10 mouse cellular contexts compared by ENCODE assay signal in genomic region chr11:80784294-80784743, GRCm38 (mm10). TPM values are rescaled to one million over a fixed set of nuclear protein-coding genes. Genes with fewer than 3 reads are reported as not detected.
A peak's percentile ranks its signal among the peaks of the same experiment; 100 is the strongest.
DNase-seq lines count a peak whose midpoint lies in the region; ATAC-seq and TF ChIP-seq lines count a peak whose summit lies in the region.
"Had no signal": no experiment of that assay in that cellular context is flagged by ENCODE, and none has a peak within 500 bp of the region (broad histone marks: within the 10 kb centered on the region; RNA-seq: fewer than 3 reads in every experiment).

No protein-coding gene starts in this region.

- H3K27ac ChIP-seq in kidney, embryonic 15.5 days: peak overlapping the region; percentile 83
- H3K27ac ChIP-seq in lung, postnatal 0 days (ENCODE audit: low read length): peak overlapping the region; percentile 72
- H3K27ac ChIP-seq in cerebellum, adult 2 months (ENCODE audit: insufficient read depth, low read length): no peak overlapping the region
- H3K27ac ChIP-seq: neural tube, embryonic 12.5 days had no signal

- no peaks in the 10 kb centered on the region for H3K9me3 ChIP-seq in kidney, embryonic 15.5 days (replicated peaks)
- no peaks in the 10 kb centered on the region for H3K9me3 ChIP-seq in lung, postnatal 0 days (ENCODE audit: low read length)
- H3K9me3 ChIP-seq: neural tube, embryonic 12.5 days had no signal

- peaks cover 10% of the 10 kb centered on the region for H3K4me1 ChIP-seq in kidney, embryonic 15.5 days
- no peaks in the 10 kb centered on the region for H3K4me1 ChIP-seq in lung, postnatal 0 days (ENCODE audit: insufficient read depth, low read depth, low read length)
- 0 out of 2 replicates have a peak, but pooled peaks cover under 1% of the 10 kb centered on the region for H3K4me1 ChIP-seq in cerebellum, adult 2 months (ENCODE audit: control insufficient read depth, insufficient read depth, low read length)

- H3K9ac ChIP-seq in kidney, embryonic 15.5 days: no peak overlapping the region
- H3K9ac ChIP-seq in lung, postnatal 0 days (replicated peaks; ENCODE audit: low read depth): 0 out of 2 replicates have a peak overlapping the region, but pooled peaks have one; percentile 12
- H3K9ac ChIP-seq: neural tube, embryonic 12.5 days had no signal

- no peak overlapping the region for H3K4me3 ChIP-seq in kidney, embryonic 15.5 days (replicated peaks)
- H3K4me3 ChIP-seq in lung, postnatal 0 days (ENCODE audit: low read depth, low read length): no peak overlapping the region
- no peak overlapping the region for H3K4me3 ChIP-seq in cerebellum, adult 2 months (replicated peaks; ENCODE audit: insufficient read depth, low read depth, low read length)
- H3K4me3 ChIP-seq: neural tube, embryonic 12.5 days had no signal

- H3K36me3 ChIP-seq in kidney, embryonic 15.5 days: no peaks in the 10 kb centered on the region
- no peaks in the 10 kb centered on the region for H3K36me3 ChIP-seq in lung, postnatal 0 days (ENCODE audit: insufficient read depth, low read length)
- H3K36me3 ChIP-seq: neural tube, embryonic 12.5 days had no signal

- TF ChIP-seq CTCF in lung, postnatal 0 days (IDR thresholded peaks at IDR 0.05): no peak
- TF ChIP-seq CTCF in cerebellum, adult 2 months (IDR thresholded peaks at IDR 0.05; ENCODE audit: borderline replicate concordance, insufficient read depth, low read depth, low read length): no peak

- 20% methylated on average over 3 of the region's 3 CpGs for WGBS in kidney, embryonic 15.5 days
- WGBS in lung, postnatal 0 days: 22% methylated on average over 3 of the region's 3 CpGs
- WGBS in cerebellum, adult 2 months: 92% methylated on average over 3 of the region's 3 CpGs

- H3K27me3 ChIP-seq in kidney, embryonic 15.5 days: no peaks in the 10 kb centered on the region
- H3K27me3 ChIP-seq in lung, postnatal 0 days (replicated peaks; ENCODE audit: insufficient read depth, low read length): no peaks in the 10 kb centered on the region
- no peaks in the 10 kb centered on the region for H3K27me3 ChIP-seq in cerebellum, adult 2 months (ENCODE audit: control insufficient read depth, insufficient read depth, low read length)

- TF ChIP-seq POLR2A in cerebellum, adult 2 months (IDR thresholded peaks at IDR 0.05; ENCODE audit: borderline replicate concordance, insufficient read depth, low read length): no peak

- peak; percentile 80 for DNase-seq in urinary bladder, postnatal 14 days (ENCODE audit: low spot score)
- no peak for DNase-seq in urinary bladder, adult 2 months (ENCODE audit: low spot score)
- DNase-seq in lung, postnatal 0 days (ENCODE audit: low spot score): peak; percentile 85
- DNase-seq in layer of hippocampus, postnatal 10 days (ENCODE audit: low spot score in 2 of 2): no peak
- no peak for DNase-seq in cerebellum, adult 2 months
- DNase-seq in testis, postnatal 14 days (ENCODE audit: low spot score): no peak
- no peak for DNase-seq in cerebellum, postnatal 25 days
- DNase-seq: left cerebral cortex, postnatal 4 days had no signal

- TF ChIP-seq EP300 in lung, postnatal 0 days (IDR thresholded peaks at IDR 0.05): no peak; the same call in 1 of the 2 replicates

- peak; percentile 61 for ATAC-seq in kidney, embryonic 15.5 days (replicated peaks; ENCODE audit: low FRiP score)
- peak; percentile 51 for ATAC-seq in lung, postnatal 0 days

- H3K4me2 ChIP-seq in kidney, embryonic 15.5 days: no peak overlapping the region
- H3K4me2 ChIP-seq in lung, postnatal 0 days (replicated peaks; ENCODE audit: low read depth, low read length): no peak overlapping the region
- H3K4me2 ChIP-seq: neural tube, embryonic 12.5 days had no signal

RNA-seq across cellular contexts. Expression of gene Myo1d, which starts 4.5 kb away (rescaled TPM):
- 23.3 and 34.3 TPM in 2 replicates for polyA plus RNA-seq in urinary bladder, adult 2 months (2012; rRNA removed)
- polyA plus RNA-seq in kidney, embryonic 15.5 days (2015; fragmentation: Nextera tagmentation; extraction: Ambion mirVana): 14.4 and 15.8 TPM in 2 replicates
- polyA plus RNA-seq in lung, postnatal 0 days (2015; fragmentation: Nextera tagmentation; extraction: Ambion mirVana): 26.4 and 29.6 TPM in 2 replicates
- 1 to 10 TPM; 2.6 to 3.0 TPM for total RNA-seq in layer of hippocampus, postnatal 10 days (2021)
- polyA plus RNA-seq in cerebellum, adult 2 months (2012; rRNA removed): 14.3 and 16.9 TPM in 2 replicates

RNA-seq across cellular contexts. Expression of gene Tmem98, which starts 25.7 kb away (rescaled TPM):
- polyA plus RNA-seq in urinary bladder, adult 2 months (2012; rRNA removed): 66.0 and 70.3 TPM in 2 replicates
- 110 and 113 TPM in 2 replicates for polyA plus RNA-seq in kidney, embryonic 15.5 days (2015; fragmentation: Nextera tagmentation; extraction: Ambion mirVana)
- polyA plus RNA-seq in lung, postnatal 0 days (2015; fragmentation: Nextera tagmentation; extraction: Ambion mirVana): 72.1 and 82.0 TPM in 2 replicates
- 1 to 10 TPM; 5.8 to 6.3 TPM for total RNA-seq in layer of hippocampus, postnatal 10 days (2021)
- 27.8 and 34.0 TPM in 2 replicates for polyA plus RNA-seq in cerebellum, adult 2 months (2012; rRNA removed)

Comparison
In these comparisons a context has a peak if more than half of its experiments do, and no peak if none do; other contexts are left out.
1. DNase-seq: peak in urinary bladder, postnatal 14 days (single experiment) and lung, postnatal 0 days (single experiment); none in urinary bladder, adult 2 months (single experiment), layer of hippocampus, postnatal 10 days (0 of 2), cerebellum, adult 2 months (0 of 2), testis, postnatal 14 days (single experiment) and cerebellum, postnatal 25 days (0 of 2).